Mouse (Mus musculus): Measurements from ENCODE around the gene Olfr324. TPM values are rescaled to one million over a fixed set of nuclear protein-coding genes. Genes with fewer than 3 reads are reported as not detected.

Gene Olfr324
- polyA plus RNA-seq, 1 experiment from 2014 or later, result not detected

DNA sequence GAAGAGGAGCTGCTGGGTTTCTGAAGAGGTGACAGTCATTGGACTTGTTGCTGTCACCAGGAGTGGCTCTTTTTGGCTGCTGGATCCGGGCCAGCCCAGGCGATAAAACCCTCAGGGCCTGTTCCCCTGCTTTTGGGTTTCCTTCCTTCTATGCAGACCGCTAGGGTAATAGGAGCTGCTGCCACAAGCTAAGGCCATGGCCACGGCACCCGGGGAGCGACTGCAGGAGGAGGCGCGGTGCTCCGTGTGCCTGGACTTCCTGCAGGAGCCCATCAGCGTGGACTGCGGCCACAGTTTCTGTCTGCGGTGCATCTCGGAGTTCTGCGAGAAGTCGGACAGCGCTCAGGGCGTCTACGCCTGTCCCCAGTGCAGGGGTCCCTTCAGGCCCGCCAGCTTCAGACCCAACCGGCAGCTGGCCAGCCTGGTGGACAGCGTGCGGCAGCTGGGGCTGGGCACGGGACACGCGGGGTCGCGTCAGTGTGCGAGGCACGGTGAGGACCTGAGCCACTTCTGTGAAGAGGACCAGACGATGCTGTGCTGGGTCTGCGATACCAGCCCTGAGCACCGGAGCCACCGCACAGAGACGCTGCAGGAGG, 45.5 kb downstream of the Olfr324 start, which contains the start of gene Trim58:
TSS of gene Trim58 (plus strand) at position 194 of the 596 bp plus-strand sequence.
- DNase-seq (ENCODE audit: low spot score), result peak; percentile 58
- Histone ChIP-seq H3K27ac (replicated peaks; ENCODE audit: low read depth, low read length) (no peak within 1 kb of the TSS), H3K4me2 (ENCODE audit: low read depth, severe bottlenecking) (peak within 1 kb of the TSS; percentile 70), H3K27me3 (ENCODE audit: control insufficient read depth, insufficient read depth, low read length) (peaks cover 4% of the 10 kb centered on the region; the same call in 1 of the 2 replicates), H3K36me3 (ENCODE audit: control insufficient read depth, insufficient read depth, low read length) (no peaks in the 10 kb centered on the region), H3K9ac (ENCODE audit: low read length) (peak within 1 kb of the TSS; percentile 37; the same call in 1 of the 2 replicates), H3K4me1 (ENCODE audit: control insufficient read depth, insufficient read depth, low read length) (0 out of 2 replicates have a peak, but pooled peaks cover 5% of the 10 kb centered on the region), H3K9me3 (ENCODE audit: control insufficient read depth, low read length) (no peaks in the 10 kb centered on the region), H3K4me3 (ENCODE audit: low read depth, low read length) (peak within 1 kb of the TSS; percentile 27)
- WGBS, result 4% methylated on average over 34 of the region's 34 CpGs
- peak; percentile 47; the same call in 1 of the 2 replicates for ATAC-seq (ENCODE audit: insufficient number of reproducible peaks, low FRiP score, low TSS enrichment, low read depth)

DNA sequence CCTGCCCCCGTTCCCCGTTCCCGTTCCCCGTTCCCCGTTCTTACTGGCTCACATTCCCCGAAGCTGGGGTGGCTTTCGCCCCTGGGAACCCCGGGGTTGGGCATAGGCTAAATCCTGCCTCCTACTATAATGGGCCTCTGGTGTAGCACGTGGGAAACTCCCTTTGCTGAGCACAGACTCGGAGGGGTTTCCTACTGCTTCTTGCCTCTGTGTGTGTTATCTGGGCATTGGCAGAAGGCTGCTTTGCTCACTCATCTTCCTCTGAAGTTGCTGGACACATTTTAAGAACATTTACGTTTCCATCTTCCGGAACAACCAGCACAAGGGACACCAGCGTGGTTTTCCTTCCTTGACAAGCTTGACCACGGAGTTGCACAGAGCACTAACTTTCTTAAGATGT, 46.1 kb downstream of the Olfr324 start:
- Histone ChIP-seq H3K27ac (replicated peaks; ENCODE audit: low read depth, low read length) (no peak overlapping the region), H3K4me3 (ENCODE audit: low read depth, low read length) (peak overlapping the region; percentile 27; the same call in 1 of the 2 replicates), H3K9me3 (ENCODE audit: control insufficient read depth, low read length) (no peaks in the 10 kb centered on the region), H3K27me3 (ENCODE audit: control insufficient read depth, insufficient read depth, low read length) (peaks cover 4% of the 10 kb centered on the region; the same call in 1 of the 2 replicates), H3K4me2 (ENCODE audit: low read depth, severe bottlenecking) (no peak overlapping the region), H3K36me3 (ENCODE audit: control insufficient read depth, insufficient read depth, low read length) (no peaks in the 10 kb centered on the region), H3K4me1 (ENCODE audit: control insufficient read depth, insufficient read depth, low read length) (0 out of 2 replicates have a peak, but pooled peaks cover 5% of the 10 kb centered on the region), H3K9ac (ENCODE audit: low read length) (no peak overlapping the region)
- no peak for DNase-seq (ENCODE audit: low spot score)
- WGBS, result 32% methylated on average over 14 of the region's 14 CpGs
- ATAC-seq (ENCODE audit: insufficient number of reproducible peaks, low FRiP score, low TSS enrichment, low read depth), result no peak

- H3K36me3 ChIP-seq (ENCODE audit: control insufficient read depth, insufficient read depth, low read length), result no peaks in the 10 kb centered on the region
- no peak overlapping the region for H3K9ac ChIP-seq (ENCODE audit: low read length)
- no peak overlapping the region for H3K4me2 ChIP-seq (ENCODE audit: low read depth, severe bottlenecking)
- 0 out of 2 replicates have a peak, but pooled peaks cover 5% of the 10 kb centered on the region for H3K4me1 ChIP-seq (ENCODE audit: control insufficient read depth, insufficient read depth, low read length)
- no peak overlapping the region for H3K27ac ChIP-seq (replicated peaks; ENCODE audit: low read depth, low read length)
- H3K9me3 ChIP-seq (ENCODE audit: control insufficient read depth, low read length), result no peaks in the 10 kb centered on the region
- ATAC-seq (ENCODE audit: insufficient number of reproducible peaks, low FRiP score, low TSS enrichment, low read depth), result no peak
- no peak for DNase-seq (ENCODE audit: low spot score)
- 84% methylated on average over 13 of the region's 13 CpGs for WGBS
- H3K4me3 ChIP-seq (ENCODE audit: low read depth, low read length), result no peak overlapping the region
- peaks cover 4% of the 10 kb centered on the region; the same call in 1 of the 2 replicates for H3K27me3 ChIP-seq (ENCODE audit: control insufficient read depth, insufficient read depth, low read length)
Observed at GRCm38 (mm10) chr11:58641638-58642358, 46.9 kb downstream of the Olfr324 start.

GRCm38 (mm10) chr11:58643350-58643749, 48.4 kb downstream of the Olfr324 start:
- H3K4me2 ChIP-seq (ENCODE audit: low read depth, severe bottlenecking), result no peak overlapping the region
- H3K4me1 ChIP-seq (ENCODE audit: control insufficient read depth, insufficient read depth, low read length), result 0 out of 2 replicates have a peak, but pooled peaks cover 5% of the 10 kb centered on the region
- H3K27me3 ChIP-seq (ENCODE audit: control insufficient read depth, insufficient read depth, low read length), result peaks cover 4% of the 10 kb centered on the region; the same call in 1 of the 2 replicates
- WGBS, result 37% methylated on average over 6 of the region's 6 CpGs
- DNase-seq (ENCODE audit: low spot score) (peak; percentile 58), ATAC-seq (ENCODE audit: insufficient number of reproducible peaks, low FRiP score, low TSS enrichment, low read depth) (no peak)
- H3K9ac ChIP-seq (ENCODE audit: low read length), result no peak overlapping the region
- H3K9me3 ChIP-seq (ENCODE audit: control insufficient read depth, low read length), result no peaks in the 10 kb centered on the region
- no peak overlapping the region for H3K27ac ChIP-seq (replicated peaks; ENCODE audit: low read depth, low read length)
- H3K36me3 ChIP-seq (ENCODE audit: control insufficient read depth, insufficient read depth, low read length), result no peaks in the 10 kb centered on the region
- H3K4me3 ChIP-seq (ENCODE audit: low read depth, low read length), result no peak overlapping the region

Other genes starting within 250 kb of the Olfr324 start
- not detected in 2 replicates for gene Lypd8, start 216.1 kb upstream of the Olfr324 start, polyA plus RNA-seq (2014; fragmentation: Nextera tagmentation; extraction: Ambion mirVana)
- gene 1810065E05Rik, start 174.0 kb upstream of the Olfr324 start, polyA plus RNA-seq (2014; fragmentation: Nextera tagmentation; extraction: Ambion mirVana), result 0.28 TPM in 1 of 2 replicates, not detected in the other
- not detected in 2 replicates for gene Gm12253, start 162.6 kb upstream of the Olfr324 start, polyA plus RNA-seq (2014; fragmentation: Nextera tagmentation; extraction: Ambion mirVana)
- gene Lypd9, start 142.2 kb upstream of the Olfr324 start, polyA plus RNA-seq (2014; fragmentation: Nextera tagmentation; extraction: Ambion mirVana), result not detected in 2 replicates
- not detected in 2 replicates for gene Olfr30, start 132.8 kb upstream of the Olfr324 start, polyA plus RNA-seq (2014; fragmentation: Nextera tagmentation; extraction: Ambion mirVana)
- not detected in 2 replicates for gene Olfr332, start 102.6 kb upstream of the Olfr324 start, polyA plus RNA-seq (2014; fragmentation: Nextera tagmentation; extraction: Ambion mirVana)
- gene Olfr331, start 92.5 kb upstream of the Olfr324 start, polyA plus RNA-seq (2014; fragmentation: Nextera tagmentation; extraction: Ambion mirVana), result not detected in 2 replicates
- gene Olfr330, start 60.3 kb upstream of the Olfr324 start, polyA plus RNA-seq (2014; fragmentation: Nextera tagmentation; extraction: Ambion mirVana), result not detected in 2 replicates
- gene Olfr329-ps, start 48.7 kb upstream of the Olfr324 start, polyA plus RNA-seq (2014; fragmentation: Nextera tagmentation; extraction: Ambion mirVana), result not detected in 2 replicates
- gene Olfr328, start 39.5 kb upstream of the Olfr324 start, polyA plus RNA-seq (2014; fragmentation: Nextera tagmentation; extraction: Ambion mirVana), result 0.09 TPM in 1 of 2 replicates, not detected in the other
- not detected in 2 replicates for gene Olfr224, start 24.6 kb upstream of the Olfr324 start, polyA plus RNA-seq (2014; fragmentation: Nextera tagmentation; extraction: Ambion mirVana)
- gene Olfr325, start 17.4 kb upstream of the Olfr324 start, polyA plus RNA-seq (2014; fragmentation: Nextera tagmentation; extraction: Ambion mirVana), result not detected in 2 replicates
- gene 2210407C18Rik, start 21.0 kb downstream of the Olfr324 start, polyA plus RNA-seq (2014; fragmentation: Nextera tagmentation; extraction: Ambion mirVana), result not detected in 2 replicates
- not detected in 2 replicates for gene Olfr323, start 35.4 kb downstream of the Olfr324 start, polyA plus RNA-seq (2014; fragmentation: Nextera tagmentation; extraction: Ambion mirVana)
- 0.08 and 0.38 TPM in 2 replicates for gene Trim58, start 45.4 kb downstream of the Olfr324 start, polyA plus RNA-seq (2014; fragmentation: Nextera tagmentation; extraction: Ambion mirVana)
- gene Olfr322, start 63.7 kb downstream of the Olfr324 start, polyA plus RNA-seq (2014; fragmentation: Nextera tagmentation; extraction: Ambion mirVana), result not detected in 2 replicates
- not detected in 2 replicates for gene Olfr320, start 86.0 kb downstream of the Olfr324 start, polyA plus RNA-seq (2014; fragmentation: Nextera tagmentation; extraction: Ambion mirVana)
- not detected in 2 replicates for gene Olfr319, start 104.0 kb downstream of the Olfr324 start, polyA plus RNA-seq (2014; fragmentation: Nextera tagmentation; extraction: Ambion mirVana)
- gene Olfr318, start 128.9 kb downstream of the Olfr324 start, polyA plus RNA-seq (2014; fragmentation: Nextera tagmentation; extraction: Ambion mirVana), result not detected in 2 replicates
- 0.07 TPM in 1 of 2 replicates, not detected in the other for gene Olfr317, start 144.1 kb downstream of the Olfr324 start, polyA plus RNA-seq (2014; fragmentation: Nextera tagmentation; extraction: Ambion mirVana)
- not detected in 2 replicates for gene Olfr316, start 157.6 kb downstream of the Olfr324 start, polyA plus RNA-seq (2014; fragmentation: Nextera tagmentation; extraction: Ambion mirVana)
- gene Olfr315, start 178.1 kb downstream of the Olfr324 start, polyA plus RNA-seq (2014; fragmentation: Nextera tagmentation; extraction: Ambion mirVana), result not detected in 2 replicates
- gene Olfr314, start 187.8 kb downstream of the Olfr324 start, polyA plus RNA-seq (2014; fragmentation: Nextera tagmentation; extraction: Ambion mirVana), result not detected in 2 replicates
- not detected in 2 replicates for gene Fam183b, start 206.8 kb downstream of the Olfr324 start, polyA plus RNA-seq (2014; fragmentation: Nextera tagmentation; extraction: Ambion mirVana)
- gene Olfr313, start 219.9 kb downstream of the Olfr324 start, polyA plus RNA-seq (2014; fragmentation: Nextera tagmentation; extraction: Ambion mirVana), result not detected in 2 replicates
- not detected in 2 replicates for gene Olfr312, start 234.1 kb downstream of the Olfr324 start, polyA plus RNA-seq (2014; fragmentation: Nextera tagmentation; extraction: Ambion mirVana)
- not detected in 2 replicates for gene Olfr311, start 244.1 kb downstream of the Olfr324 start, polyA plus RNA-seq (2014; fragmentation: Nextera tagmentation; extraction: Ambion mirVana)